Mouse (Mus musculus): ENCODE measurements around the gene Cyp2g1.
"Not testable (repeated sequence)": the region's sequence is repeated elsewhere in the genome, so short reads cannot be mapped to it uniquely, and the experiment has no call there.

Cyp2g1 gene

DNA sequence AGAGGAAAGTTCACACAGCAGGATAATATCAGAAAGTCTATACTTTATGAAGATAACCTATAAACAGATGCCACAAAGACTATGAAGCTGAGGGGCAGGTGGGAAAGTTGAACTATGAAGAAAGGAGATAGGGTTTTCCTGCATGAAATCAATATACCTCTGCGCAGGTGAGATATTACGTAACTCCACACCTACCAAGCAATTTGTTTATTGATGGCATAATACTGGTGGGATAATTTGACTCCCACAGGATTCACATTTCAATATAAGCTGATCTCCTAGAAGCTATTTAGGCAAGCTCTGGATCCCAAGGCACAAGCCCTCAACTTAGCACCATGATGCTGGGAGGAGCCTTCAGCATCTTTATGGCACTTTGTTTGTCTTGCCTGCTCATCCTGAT lies at the start of gene Cyp2g1:
Cyp2g1 (plus strand) TSS at position 301 of the 400 bp plus-strand sequence.
- DNase-seq (ENCODE audit: low spot score) = no peak

DNA sequence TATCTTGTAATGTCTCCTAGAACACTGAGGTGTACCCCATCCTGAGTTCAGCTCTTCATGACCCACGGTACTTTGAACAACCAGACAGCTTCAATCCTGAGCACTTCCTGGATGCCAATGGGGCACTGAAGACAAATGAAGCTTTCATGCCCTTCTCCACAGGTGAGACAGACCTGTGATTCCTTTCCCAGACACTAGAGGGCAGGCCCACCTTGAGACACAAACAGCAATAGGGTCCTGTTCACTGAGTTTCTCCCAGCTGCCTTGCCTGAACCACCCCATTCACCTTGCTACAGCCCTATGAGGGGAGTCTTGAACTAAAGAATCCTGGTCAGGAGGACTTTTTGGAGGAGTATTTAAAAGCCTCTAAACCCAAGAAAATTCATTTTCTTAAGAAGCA lies 41.6 kb upstream of the Cyp2g1 start:
- DNase-seq (ENCODE audit: low spot score) = peak; percentile 15

DNA sequence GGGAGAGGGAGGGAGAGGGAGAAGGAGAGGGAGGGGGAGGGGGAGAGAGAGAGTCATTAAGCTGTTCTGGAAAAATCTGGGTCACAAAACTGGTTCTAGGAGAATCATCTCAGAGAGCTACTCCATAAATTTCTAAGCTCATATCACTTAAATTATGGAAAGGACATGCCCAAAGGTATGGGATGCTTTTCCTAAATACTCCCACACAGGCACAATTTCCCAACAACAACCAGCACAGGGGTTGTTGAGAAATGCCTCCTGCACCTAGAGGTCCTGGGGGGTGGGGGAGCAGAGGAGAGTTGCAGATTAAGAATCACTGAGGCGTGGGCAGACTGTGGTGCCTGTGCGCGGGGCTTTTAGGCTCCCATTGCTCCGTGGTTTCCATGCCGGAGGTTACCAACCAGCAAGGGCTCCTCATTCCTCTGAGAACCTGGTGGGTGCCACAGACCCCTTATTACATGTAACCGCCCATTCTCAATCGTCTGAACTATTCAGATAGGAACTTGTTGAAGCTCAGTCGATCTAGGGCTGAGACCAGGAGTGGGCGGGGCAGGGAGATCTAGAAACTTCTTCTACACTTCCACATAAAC lies 38.7 kb upstream of the Cyp2g1 start:
- no peak for DNase-seq (ENCODE audit: low spot score)

DNA sequence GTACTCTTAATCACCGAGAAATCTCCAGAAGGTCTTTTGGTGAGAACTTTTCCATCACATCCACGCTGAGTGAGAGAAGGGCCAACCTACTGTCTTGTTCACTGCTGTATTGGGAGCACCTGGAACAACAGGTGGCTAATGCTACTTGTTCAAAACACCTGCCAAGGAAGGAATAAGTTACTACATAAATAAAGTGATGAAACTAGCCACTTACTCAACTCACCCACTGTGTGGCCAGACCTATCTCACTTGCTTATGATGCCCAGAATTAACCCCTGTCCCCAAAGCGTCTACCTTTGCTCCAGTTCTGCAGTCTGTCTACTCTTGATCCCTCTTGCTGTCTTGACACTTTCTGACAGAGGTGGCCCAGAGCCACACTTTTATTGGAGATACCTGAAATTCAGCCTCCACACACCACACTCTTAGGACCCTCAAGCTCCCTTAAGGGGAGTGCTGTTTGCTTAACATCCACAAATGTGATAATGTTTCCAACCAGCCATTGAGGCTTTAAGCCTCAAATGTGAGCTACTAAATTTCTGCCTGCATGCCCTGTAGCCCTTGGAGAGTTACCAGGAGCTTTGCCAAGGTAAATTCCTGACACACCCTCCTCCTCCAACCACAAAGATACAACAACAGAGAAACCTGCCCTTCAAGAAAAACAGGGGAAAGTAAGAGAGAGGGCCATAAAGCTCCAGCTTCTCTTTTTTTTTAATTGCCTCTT lies 35.7 kb upstream of the Cyp2g1 start:
- no peak for DNase-seq (ENCODE audit: low spot score)

DNA sequence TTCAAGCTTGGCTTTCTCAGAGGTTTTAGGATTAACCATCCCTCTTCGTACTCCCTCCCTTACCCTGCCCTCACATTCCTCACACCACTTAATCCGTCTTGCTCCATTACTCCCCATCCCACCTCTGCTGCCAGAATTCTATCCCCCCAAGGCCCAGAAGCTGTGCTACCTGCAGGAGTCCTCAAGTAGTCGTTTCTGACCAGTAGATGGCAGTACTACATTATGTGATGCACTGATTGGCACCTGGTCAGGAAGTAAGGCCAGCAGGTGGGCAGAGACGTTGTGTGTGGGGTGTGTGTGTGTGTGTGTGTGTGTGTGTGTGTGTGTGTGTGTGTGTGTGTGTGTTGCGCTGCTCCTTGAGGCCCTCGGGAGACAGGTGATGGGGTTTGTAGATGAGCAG lies 32.8 kb upstream of the Cyp2g1 start:
- peak; percentile 50 for DNase-seq (ENCODE audit: low spot score)

DNA sequence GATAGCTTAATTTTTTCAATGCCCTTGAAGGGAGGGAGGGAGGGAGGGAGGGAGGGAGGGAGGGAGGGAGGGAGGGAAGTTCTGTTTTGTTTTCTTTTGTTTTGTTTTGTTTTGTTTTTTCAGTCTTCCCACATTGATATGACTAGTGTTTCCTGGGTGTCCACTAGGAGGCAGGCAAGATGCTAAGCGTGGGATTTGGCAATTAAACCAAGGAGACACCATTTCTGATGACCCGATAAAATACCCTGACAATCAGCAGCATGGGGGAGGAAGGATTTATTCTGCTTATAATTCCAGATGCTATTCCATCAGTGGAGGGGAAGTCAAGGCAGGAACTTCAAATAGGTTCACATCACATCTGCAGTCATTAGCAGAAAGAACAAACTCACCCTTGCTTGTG lies 30.9 kb upstream of the Cyp2g1 start:
- DNase-seq (ENCODE audit: low spot score) = no peak

DNA sequence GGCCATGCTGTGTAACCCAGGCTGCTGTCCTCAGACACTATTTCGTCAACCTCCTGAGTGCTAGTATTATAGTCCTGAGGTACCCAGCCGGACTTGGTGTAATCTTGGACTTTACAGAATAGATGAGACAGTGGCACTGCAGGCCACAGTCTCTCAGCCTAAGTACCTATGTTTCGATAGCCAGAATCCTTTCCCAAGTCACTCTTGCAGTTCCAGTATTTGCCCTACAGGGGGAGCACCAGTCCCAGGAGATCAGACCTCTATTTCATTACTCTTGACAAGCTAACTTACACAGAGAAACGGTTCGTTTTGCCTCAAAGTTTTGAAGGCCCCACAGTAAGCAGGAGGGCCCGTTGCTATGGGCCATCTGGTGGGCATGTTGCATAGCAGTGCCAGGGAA lies 30.2 kb upstream of the Cyp2g1 start:
- peak; percentile 66 for DNase-seq (ENCODE audit: low spot score)

DNA sequence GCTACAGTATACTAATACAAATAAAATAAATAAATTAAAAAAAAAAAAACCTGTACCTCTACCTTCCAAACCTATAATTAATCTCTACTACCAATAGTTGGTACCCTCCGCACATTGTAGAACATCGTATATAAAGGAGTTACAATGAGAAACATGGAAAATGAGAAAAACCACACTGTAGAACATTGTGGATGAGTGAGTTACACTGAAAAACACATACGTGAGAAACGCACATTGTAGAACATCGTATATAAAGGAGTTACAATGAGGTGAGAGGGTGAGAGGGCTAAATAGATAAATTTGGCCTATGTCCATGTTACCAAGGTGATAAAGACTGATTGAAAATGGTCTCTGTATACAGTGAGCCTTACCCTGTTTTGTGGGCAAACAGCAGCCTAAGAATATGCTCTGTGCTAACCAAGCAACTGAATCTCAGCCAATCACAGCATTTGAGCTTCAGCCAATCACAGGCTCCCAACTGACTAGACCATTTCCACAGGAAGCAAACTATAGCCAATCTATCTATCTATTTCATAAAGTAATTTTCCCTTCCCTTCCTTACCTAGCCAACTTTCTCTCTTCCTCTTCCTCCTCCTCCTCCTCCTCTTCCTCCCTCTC lies 28.8 kb upstream of the Cyp2g1 start:
- no peak for DNase-seq (ENCODE audit: low spot score)

DNA sequence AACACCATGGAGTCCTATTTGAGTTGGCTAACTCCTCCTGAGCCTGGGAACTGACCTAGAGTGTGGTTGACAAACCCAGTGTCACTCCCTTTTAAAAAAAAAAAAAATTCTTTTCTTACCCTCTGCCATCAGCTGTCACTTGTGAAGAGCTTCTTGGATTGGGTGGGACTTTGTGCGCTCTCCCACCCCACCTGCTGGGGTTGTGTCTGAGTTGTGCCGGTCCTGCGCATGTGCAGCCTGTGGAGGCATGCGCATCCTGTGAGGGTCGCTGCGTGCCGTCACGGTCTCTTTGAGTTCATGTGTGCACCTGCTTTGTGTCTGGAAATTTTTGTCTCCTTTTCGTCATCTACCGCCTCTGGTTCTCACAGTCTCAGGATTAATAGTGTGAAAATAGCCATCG lies 28.2 kb upstream of the Cyp2g1 start:
- peak; percentile 71 for DNase-seq (ENCODE audit: low spot score)

DNA sequence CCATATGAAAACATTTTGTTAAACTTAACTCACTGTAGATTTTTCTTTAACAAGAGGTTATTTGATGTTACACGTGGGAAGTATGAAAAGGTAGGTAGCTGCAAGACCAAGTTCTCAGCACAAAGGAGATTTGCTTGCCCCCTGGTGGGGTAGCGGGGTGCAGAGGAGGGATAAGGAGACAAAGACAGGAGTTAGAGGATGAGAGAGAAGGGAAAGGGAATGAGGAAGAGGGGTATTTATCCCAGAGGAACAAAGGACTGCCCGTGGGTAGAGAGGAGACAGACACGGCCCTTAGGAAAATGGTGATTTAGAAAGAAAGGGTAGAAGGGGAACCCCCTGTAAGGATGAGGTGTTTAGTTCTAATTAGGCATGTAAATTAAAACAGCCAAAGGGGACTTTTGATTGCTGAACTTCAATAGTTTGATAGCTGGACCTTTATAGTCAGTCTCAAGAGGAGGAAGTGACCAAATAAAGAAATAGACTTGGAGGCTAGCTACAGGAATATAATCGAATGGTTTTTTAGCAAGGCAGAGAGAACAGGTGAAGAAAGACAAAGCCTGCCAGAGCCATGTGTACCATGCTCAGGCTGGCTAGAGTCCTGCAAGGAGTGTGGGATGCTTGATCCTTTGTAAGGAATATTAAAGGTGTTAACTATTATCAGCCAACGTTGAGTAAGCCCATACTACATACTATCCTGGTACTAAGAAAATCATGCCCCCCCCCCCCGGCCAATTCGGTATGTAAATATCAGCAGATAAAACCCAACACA lies 27.5 kb upstream of the Cyp2g1 start:
- no peak for DNase-seq (ENCODE audit: low spot score)

DNA sequence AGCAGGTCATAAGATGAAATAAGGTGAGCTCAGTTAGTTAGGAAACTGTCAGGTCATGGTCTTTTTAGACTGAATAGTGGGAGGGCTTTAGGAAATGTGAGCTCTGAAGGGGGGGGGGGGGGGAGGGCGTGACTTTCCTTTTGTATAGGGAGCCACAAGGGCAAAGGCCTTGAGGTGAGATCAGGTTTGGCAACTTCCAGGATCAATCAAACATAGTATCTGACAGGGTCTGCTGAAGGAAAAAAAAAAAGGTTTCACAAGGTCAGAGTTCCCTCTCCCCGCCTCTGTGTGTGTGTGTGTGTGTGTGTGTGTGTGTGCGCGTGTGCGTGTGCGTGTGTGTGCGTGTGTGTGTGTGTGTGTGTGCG lies 26.9 kb upstream of the Cyp2g1 start:
- DNase-seq (ENCODE audit: low spot score) = peak; percentile 41

DNA sequence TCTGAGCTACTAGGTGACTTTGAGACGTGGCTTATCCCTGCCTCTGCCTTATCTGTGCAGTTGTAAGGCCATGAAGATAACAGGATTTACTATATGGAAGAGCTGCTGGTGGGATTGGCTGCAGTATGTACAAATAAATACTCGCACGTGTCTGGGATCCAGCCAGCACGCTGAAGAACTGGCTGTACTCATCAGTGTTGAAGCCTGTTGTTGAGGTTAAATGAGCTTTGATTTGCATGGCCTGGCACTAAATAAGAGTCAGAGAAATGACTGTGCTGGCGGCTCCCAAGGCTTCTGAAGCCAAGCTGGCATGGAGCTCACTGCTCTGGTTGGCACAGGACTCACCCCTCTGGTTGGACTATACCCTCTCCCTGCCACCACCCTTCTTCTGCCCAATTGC lies 25.5 kb upstream of the Cyp2g1 start:
- no peak for DNase-seq (ENCODE audit: low spot score)

DNA sequence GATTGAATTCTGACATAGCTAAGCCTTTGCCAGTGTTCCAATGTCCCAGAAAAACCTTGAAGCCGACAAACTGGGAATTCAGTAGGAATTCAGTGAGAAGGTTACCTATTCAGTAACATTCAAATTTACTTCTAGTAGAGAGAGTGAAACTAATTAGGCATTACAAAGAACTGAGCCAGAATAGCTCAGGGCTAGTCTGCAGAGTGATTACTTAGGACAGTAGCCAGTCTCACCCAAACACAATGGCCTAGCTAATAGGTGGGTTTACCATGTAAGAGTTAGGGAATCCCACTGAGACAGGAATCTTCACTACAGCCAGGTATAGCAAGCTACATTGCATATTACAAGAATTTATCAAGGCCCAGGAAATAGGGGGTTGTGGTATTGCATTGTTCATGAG lies 22.7 kb upstream of the Cyp2g1 start:
- not testable (repeated sequence) for DNase-seq (ENCODE audit: low spot score)

DNA sequence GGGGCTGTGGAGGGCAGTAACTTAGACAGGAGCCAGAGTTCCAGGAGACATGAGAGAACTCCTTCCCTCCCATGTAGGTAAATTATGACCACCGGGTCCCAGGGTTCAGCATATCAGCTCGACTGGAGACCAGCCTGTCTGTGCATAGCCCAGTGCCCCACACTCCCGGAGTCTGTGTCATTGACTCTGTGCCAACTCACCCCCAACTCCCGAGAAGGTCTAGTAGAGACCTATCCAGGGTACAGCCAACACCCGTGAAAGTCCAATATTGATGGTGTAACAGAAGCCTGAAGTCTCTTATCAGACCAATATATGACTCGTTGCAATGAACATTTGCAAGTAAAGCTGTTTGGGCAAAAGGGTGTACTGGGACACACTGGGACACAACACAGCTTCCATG lies 18.7 kb upstream of the Cyp2g1 start:
- DNase-seq (ENCODE audit: low spot score) = no peak

DNA sequence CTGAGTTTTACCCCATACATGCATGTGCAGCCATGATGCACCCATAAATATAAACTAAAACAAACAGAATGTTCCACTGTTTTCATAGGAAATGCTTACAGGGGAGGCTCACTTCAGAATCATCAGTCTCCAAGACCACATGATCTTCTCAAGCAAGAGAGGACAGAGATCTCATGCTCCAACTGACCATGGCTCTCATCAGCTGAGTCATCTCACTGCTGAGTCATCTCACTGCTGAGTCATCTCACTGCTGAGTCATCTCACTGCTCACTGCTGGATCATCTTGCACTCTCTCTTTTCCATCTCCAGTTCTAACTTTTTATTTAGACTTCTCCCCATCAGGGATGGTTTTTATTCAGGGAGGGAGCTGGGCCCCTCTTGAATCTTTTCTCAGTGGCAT lies 8.6 kb upstream of the Cyp2g1 start:
- no peak for DNase-seq (ENCODE audit: low spot score)

DNA sequence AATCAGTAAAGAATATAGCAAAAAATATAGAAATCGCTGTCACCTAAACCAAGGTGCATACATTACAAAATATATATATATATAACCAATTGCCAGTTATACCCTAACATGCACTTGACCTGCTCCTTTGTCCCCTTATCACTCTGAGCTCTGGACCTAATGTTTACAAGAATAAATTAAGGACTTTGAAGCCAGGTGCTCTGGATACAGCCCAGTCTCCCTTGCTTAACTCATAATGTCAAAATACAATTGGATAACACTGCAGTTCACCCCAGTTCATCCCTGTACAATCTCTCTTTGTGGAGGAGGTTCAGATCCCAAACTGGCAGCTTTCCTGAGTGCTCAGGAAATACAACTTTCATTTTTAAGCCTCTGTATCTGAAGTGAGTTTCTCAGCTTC lies 7.7 kb upstream of the Cyp2g1 start:
- DNase-seq (ENCODE audit: low spot score) = no peak

DNA sequence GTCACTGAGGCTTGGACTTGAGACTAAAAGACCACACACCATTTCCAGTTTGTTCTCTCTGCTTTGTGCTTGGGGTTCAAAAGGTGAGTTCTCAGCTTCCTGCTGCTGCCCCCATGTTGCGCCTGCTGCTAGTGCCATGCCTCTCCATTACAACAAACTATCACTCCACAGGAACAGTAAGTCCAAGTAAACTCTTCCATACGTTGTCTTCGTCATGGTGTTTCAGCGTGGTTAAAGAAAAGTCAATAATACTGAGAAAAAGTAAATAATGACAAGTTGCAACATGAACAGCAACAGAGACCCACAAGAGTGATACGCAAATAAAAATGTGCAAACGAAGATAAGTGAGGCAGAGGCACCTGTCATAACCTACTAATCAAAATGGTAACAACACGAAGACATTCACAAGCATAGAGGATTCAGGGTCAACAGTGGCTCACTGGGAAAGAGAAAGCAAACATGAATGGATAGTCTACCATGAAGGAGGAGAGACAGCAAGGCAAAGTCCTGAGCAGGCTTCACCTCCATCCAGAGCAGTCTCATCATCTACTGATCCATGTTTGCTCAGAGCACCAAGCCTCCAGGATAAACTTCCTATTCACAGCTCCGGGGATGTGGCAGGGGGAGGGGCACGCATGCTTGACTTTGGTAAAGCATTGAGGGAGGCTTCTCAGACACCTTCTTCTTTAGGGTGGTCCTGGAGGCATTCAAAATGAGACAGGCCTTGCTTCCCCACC lies 23.0 kb downstream of the Cyp2g1 start:
- not testable (repeated sequence) for DNase-seq (ENCODE audit: low spot score)

DNA sequence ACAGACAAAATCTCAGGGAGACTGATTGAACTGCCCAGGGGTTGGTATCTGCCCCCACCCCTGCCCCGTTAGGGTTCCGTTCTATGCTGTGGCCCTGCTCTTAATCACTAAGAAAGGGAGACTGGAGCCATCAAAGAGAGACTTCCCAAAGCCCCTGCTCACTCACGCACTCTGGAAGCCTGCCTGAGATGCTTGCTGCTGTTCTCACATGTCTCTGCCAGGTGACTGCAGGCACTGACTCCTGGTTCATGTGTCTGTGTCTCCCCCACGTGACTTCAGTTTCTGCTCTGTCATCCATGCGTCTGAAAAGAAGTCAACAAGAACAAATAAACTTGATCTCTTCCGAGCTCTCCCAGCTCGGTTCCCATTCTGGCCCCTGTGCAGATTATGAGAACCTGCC lies 24.0 kb downstream of the Cyp2g1 start:
- DNase-seq (ENCODE audit: low spot score) = not testable (repeated sequence)

DNA sequence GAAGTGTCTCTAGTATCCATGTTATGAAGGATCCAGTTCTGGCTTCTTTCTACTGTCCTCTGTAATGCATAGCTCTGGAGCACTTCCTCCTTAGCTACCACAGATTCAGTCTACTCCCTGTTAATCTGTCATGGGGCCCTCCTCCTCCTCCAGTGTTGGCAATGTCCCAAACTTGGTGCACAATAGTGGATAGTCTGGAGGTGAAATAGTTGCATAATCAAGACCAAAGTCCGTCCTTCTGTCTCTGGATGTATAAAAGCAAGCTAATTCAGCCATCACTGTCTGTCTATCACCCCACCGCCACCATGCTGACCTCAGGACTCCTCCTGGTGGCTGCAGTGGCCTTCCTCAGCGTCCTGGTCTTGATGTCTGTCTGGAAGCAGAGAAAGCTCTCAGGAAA lies 26.4 kb downstream of the Cyp2g1 start, which contains the start of gene Cyp2a5:
Cyp2a5 (plus strand) TSS at position 247 of the 400 bp plus-strand sequence.
- not testable (repeated sequence) for DNase-seq (ENCODE audit: low spot score)

DNA sequence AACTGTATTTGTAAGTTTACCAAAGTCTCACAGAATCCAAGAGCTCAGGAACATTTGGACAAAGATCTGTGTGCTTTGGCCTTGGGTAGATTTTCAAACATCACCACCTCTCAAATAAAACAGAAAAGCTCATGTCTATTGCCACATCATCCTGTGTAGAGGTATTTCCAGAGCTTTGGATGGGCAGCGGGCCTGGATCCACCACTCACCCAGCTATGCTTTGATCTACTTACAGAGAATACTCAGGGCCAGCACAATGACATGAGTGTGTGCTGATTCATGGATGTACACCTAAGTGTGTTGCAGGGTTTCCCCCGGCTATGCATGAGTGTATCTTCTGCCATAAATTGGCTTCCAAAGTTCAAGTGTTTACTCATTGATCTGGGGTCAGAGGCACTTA lies 34.7 kb downstream of the Cyp2g1 start:
- not testable (repeated sequence) for DNase-seq (ENCODE audit: low spot score)

DNA sequence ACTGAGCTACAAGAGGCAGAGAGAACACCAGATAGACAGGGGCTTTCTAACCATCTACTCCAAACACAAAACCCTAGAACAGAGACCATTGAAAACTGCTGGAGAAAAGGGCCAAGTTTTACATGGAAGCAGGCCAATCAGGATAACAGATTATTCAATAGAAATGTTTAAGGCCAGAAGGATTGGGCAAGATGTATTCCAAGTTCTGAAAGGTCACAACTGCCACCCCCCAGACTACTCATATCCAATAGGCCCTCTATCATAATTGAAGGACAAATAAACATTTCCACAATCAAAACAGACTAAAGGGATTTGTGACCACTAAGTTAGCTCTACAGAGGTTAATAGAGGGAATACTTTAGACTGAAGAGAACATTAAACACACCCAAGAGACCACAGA lies 41.4 kb downstream of the Cyp2g1 start:
- DNase-seq (ENCODE audit: low spot score) = not testable (repeated sequence)

Measured in embryo, embryonic 10 days (tissue).